Mouse (Mus musculus) MEL (cell line): ENCODE data around the gene Tspan8. TPM values are rescaled to one million over a fixed set of nuclear protein-coding genes. Genes with fewer than 3 reads are reported as not detected.

Experiments
- DNase-seq: peaks from one replicate; pipeline ENCODE4 v3.0.0; 2011; ENCODE audit warnings: low read depth, low spot score
- H3K27ac ChIP-seq: 2 replicates; pipeline ENCODE4 v1.5.1; 2012; ENCODE audit warnings: low read depth, mild to moderate bottlenecking, control low read depth, low read length, moderate library complexity; ENCODE audit not compliant: control insufficient read depth
- H3K27me3 ChIP-seq, 2 experiments: fragments of 150-350 bp in 1 of 2; sonication (generic) in 1 of 2; 2 replicates each; pipeline ENCODE4 v1.6.1; 2012; ENCODE audit warnings: low read length in 2 of 2, mild to moderate bottlenecking in 2 of 2, improper control_type of control experiment in 1 of 2, moderate library complexity in 1 of 2; ENCODE audit not compliant: insufficient read depth in 2 of 2, control insufficient read depth in 1 of 2
- H3K36me3 ChIP-seq, 2 experiments: 2 replicates each; pipeline ENCODE4 v1.6.1; 2012 to 2014; ENCODE audit warnings: low read length in 2 of 2, improper control_type of control experiment in 1 of 2, inconsistent platforms in 1 of 2, mild to moderate bottlenecking in 1 of 2; ENCODE audit not compliant: insufficient read depth in 2 of 2, control insufficient read depth in 1 of 2
- H3K4me1 ChIP-seq, 2 experiments: fragments of 150-350 bp in 1 of 2; sonication (generic) in 1 of 2; 2 replicates each; pipeline ENCODE4 v1.6.1; 2012; ENCODE audit warnings: low read length in 2 of 2, improper control_type of control experiment in 1 of 2, mild to moderate bottlenecking in 1 of 2; ENCODE audit not compliant: insufficient read depth in 2 of 2, control insufficient read depth in 1 of 2
- H3K4me3 ChIP-seq, 2 experiments: fragments of 150-350 bp in 1 of 2; sonication (generic) in 1 of 2; 2 replicates each; pipeline ENCODE4 v1.5.1; 2012; ENCODE audit warnings: low read depth in 2 of 2, low read length in 2 of 2, mild to moderate bottlenecking in 2 of 2, moderate library complexity in 2 of 2, control low read depth in 1 of 2, improper control_type of control experiment in 1 of 2; ENCODE audit not compliant: control insufficient read depth in 1 of 2, insufficient read depth in 1 of 2
- H3K79me2 ChIP-seq: 2 replicates; pipeline ENCODE4 v1.6.1; 2012; ENCODE audit warnings: mild to moderate bottlenecking, low read length, moderate library complexity; ENCODE audit not compliant: control insufficient read depth, poor library complexity, insufficient read depth
- H3K9ac ChIP-seq: 2 replicates; pipeline ENCODE4 v1.6.1; 2012; ENCODE audit warnings: low read depth, mild to moderate bottlenecking, control low read depth, low read length, moderate library complexity; ENCODE audit not compliant: control insufficient read depth, poor library complexity, severe bottlenecking
- H3K9me3 ChIP-seq: fragments of 150-350 bp; sonication (generic); replicated peaks from 2 replicates; pipeline ENCODE4 v1.6.1; 2012; ENCODE audit warnings: mild to moderate bottlenecking, low read length, improper control_type of control experiment, moderate library complexity; ENCODE audit not compliant: insufficient read depth
- BHLHE40 ChIP-seq: IDR thresholded peaks from 2 replicates; pipeline ENCODE4 v1.6.1; 2012; ENCODE audit warnings: low read depth, mild to moderate bottlenecking, inconsistent platforms, low read length, improper control_type of control experiment, borderline replicate concordance
- CHD1 ChIP-seq: IDR thresholded peaks from 2 replicates; pipeline ENCODE4 v1.6.1; 2012; ENCODE audit warnings: low read depth, mild to moderate bottlenecking, inconsistent platforms, low read length, improper control_type of control experiment
- CTCF ChIP-seq, 3 experiments: IDR thresholded peaks in 2 of 3; conservative IDR thresholded peaks in 1 of 3; 2 replicates each; pipeline ENCODE4 v1.5.1; 2011 to 2012; ENCODE audit warnings: low read length in 3 of 3, low read depth in 2 of 3, mild to moderate bottlenecking in 2 of 3, improper control_type of control experiment in 1 of 3, inconsistent platforms in 1 of 3, mixed read lengths in 1 of 3, moderate library complexity in 1 of 3; ENCODE audit not compliant: control insufficient read depth in 1 of 3, insufficient read depth in 1 of 3, poor library complexity in 1 of 3, severe bottlenecking in 1 of 3
- EP300 ChIP-seq, 2 experiments: IDR thresholded peaks; 2 replicates each; pipeline ENCODE4 v1.6.1; 2011; ENCODE audit warnings: improper control_type of control experiment in 2 of 2, low read length in 2 of 2, low read depth in 1 of 2, mild to moderate bottlenecking in 1 of 2
- ETS1 ChIP-seq: IDR thresholded peaks from 2 replicates; pipeline ENCODE4 v1.6.1; 2012; ENCODE audit warnings: low read depth, mild to moderate bottlenecking, inconsistent platforms, low read length, improper control_type of control experiment, moderate library complexity
- GABPA ChIP-seq: IDR thresholded peaks from 2 replicates; pipeline ENCODE4 v1.6.1; 2012; ENCODE audit warnings: low read depth, mild to moderate bottlenecking, inconsistent platforms, low read length, improper control_type of control experiment, moderate library complexity
- KAT2A ChIP-seq: conservative IDR thresholded peaks from 2 replicates; pipeline ENCODE4 v1.6.1; 2012; ENCODE audit warnings: low read depth, low read length, improper control_type of control experiment, inconsistent platforms
- MAFK ChIP-seq: IDR thresholded peaks from 2 replicates; pipeline ENCODE4 v1.6.1; 2011; ENCODE audit warnings: low read depth, mild to moderate bottlenecking, low read length, improper control_type of control experiment, borderline replicate concordance
- MAX ChIP-seq: IDR thresholded peaks from 2 replicates; pipeline ENCODE4 v1.6.1; 2011; ENCODE audit warnings: low read length, improper control_type of control experiment
- MEF2A ChIP-seq: IDR thresholded peaks from 2 replicates; pipeline ENCODE4 v1.6.1; 2014; ENCODE audit warnings: low read depth, mild to moderate bottlenecking, inconsistent platforms, low read length, improper control_type of control experiment; ENCODE audit not compliant: poor library complexity, insufficient replicate concordance, severe bottlenecking; ENCODE audit errors: extremely low read depth
- MXI1 ChIP-seq: IDR thresholded peaks from 2 replicates; pipeline ENCODE4 v1.6.1; 2011; ENCODE audit warnings: mild to moderate bottlenecking, low read depth, low read length, improper control_type of control experiment
- MYB ChIP-seq: IDR thresholded peaks from 2 replicates; pipeline ENCODE4 v1.6.1; 2011; ENCODE audit warnings: mild to moderate bottlenecking, low read depth, low read length, improper control_type of control experiment
- NRF1 ChIP-seq: IDR thresholded peaks from 2 replicates; pipeline ENCODE4 v1.6.1; 2014; ENCODE audit warnings: low read depth, mild to moderate bottlenecking, inconsistent platforms, low read length, improper control_type of control experiment, moderate library complexity; ENCODE audit not compliant: poor library complexity, insufficient read depth, severe bottlenecking
- POLR2AphosphoS2 ChIP-seq: IDR thresholded peaks from 2 replicates; pipeline ENCODE4 v1.6.1; 2011; ENCODE audit warnings: low read length, improper control_type of control experiment
- RCOR1 ChIP-seq: IDR thresholded peaks from 2 replicates; pipeline ENCODE4 v1.6.1; 2012; ENCODE audit warnings: low read depth, mild to moderate bottlenecking, inconsistent platforms, low read length, improper control_type of control experiment
- SIN3A ChIP-seq: IDR thresholded peaks from 2 replicates; pipeline ENCODE4 v1.6.1; 2012; ENCODE audit warnings: low read length, improper control_type of control experiment, inconsistent platforms
- SMC3 ChIP-seq: IDR thresholded peaks from 2 replicates; pipeline ENCODE4 v1.6.1; 2011; ENCODE audit warnings: low read depth, low read length, improper control_type of control experiment
- TAL1 ChIP-seq: IDR thresholded peaks from 2 replicates; pipeline ENCODE4 v1.6.1; 2012; ENCODE audit warnings: mild to moderate bottlenecking, inconsistent platforms, low read length, moderate library complexity, mixed read lengths
- TCF12 ChIP-seq: IDR thresholded peaks from 2 replicates; pipeline ENCODE4 v1.6.1; 2014; ENCODE audit warnings: low read depth, mild to moderate bottlenecking, inconsistent platforms, low read length, improper control_type of control experiment, moderate library complexity
- UBTF ChIP-seq: IDR thresholded peaks from 2 replicates; pipeline ENCODE4 v1.6.1; 2012; ENCODE audit warnings: low read depth, mild to moderate bottlenecking, inconsistent platforms, low read length, improper control_type of control experiment, moderate library complexity, borderline replicate concordance; ENCODE audit not compliant: insufficient read depth
- ZC3H11A ChIP-seq: IDR thresholded peaks from 2 replicates; pipeline ENCODE4 v1.6.1; 2012; ENCODE audit warnings: low read depth, mild to moderate bottlenecking, inconsistent platforms, low read length, improper control_type of control experiment
- ZKSCAN1 ChIP-seq: IDR thresholded peaks from 2 replicates; pipeline ENCODE4 v1.6.1; 2012; ENCODE audit warnings: low read depth, mild to moderate bottlenecking, inconsistent platforms, low read length, improper control_type of control experiment, moderate library complexity
- ZMIZ1 ChIP-seq: IDR thresholded peaks from 2 replicates; pipeline ENCODE4 v1.6.1; 2012; ENCODE audit warnings: low read depth, mild to moderate bottlenecking, inconsistent platforms, low read length, improper control_type of control experiment, moderate library complexity
- ZNF384 ChIP-seq: IDR thresholded peaks from 2 replicates; pipeline ENCODE4 v1.6.1; 2012; ENCODE audit warnings: low read depth, mild to moderate bottlenecking, inconsistent platforms, low read length, improper control_type of control experiment
- polyA plus RNA-seq, 2 experiments: library from polyadenylated mRNA; stranded (reverse) in 1 of 2; unstranded in 1 of 2; fragments of >175 nt in 1 of 2; fragments of >200 nt in 1 of 2; gene quantifications; 2 replicates each; pipeline versions ENCODE4 v1.2.1 to v1.2.4; 2012; ENCODE audit warnings: low replicate concordance in 2 of 2, low read depth in 1 of 2; ENCODE audit not compliant: insufficient read length in 2 of 2, insufficient read depth in 1 of 2, missing spikeins in 1 of 2
- total RNA-seq: library from RNA; depleted of rRNA; stranded (reverse); fragments of 300-350 nt; gene quantifications from 2 replicates; pipeline ENCODE4 v1.2.3, GENCODE M21; 2012

Tspan8 gene
- total and polyA plus RNA-seq, 3 experiments, result 6.4 to 16.9 TPM; not detected in 1

- TF ChIP-seq RCOR1 (no peak), UBTF (no peak), MAX (no peak), MXI1 (no peak), SIN3A (no peak), POLR2AphosphoS2 (no peak), EP300 (IDR thresholded peaks at IDR 0.05; ENCODE audit: low read depth in 1 of 2, low read length in 2 of 2) (no peak), ZC3H11A (no peak), MAFK (no peak), SMC3 (no peak), TAL1 (no peak), CHD1 (no peak), KAT2A (no peak), ZKSCAN1 (no peak), ZNF384 (no peak), ETS1 (no peak)
- Histone ChIP-seq H3K79me2 (no peaks in the 10 kb centered on the region), H3K27ac (no peak overlapping the region), H3K9me3 (no peaks in the 10 kb centered on the region), H3K4me3 (no peak overlapping the region), H3K9ac (no peak overlapping the region), H3K36me3 (0 out of 4 replicates have a peak, but pooled peaks cover 0 to 2% of the 10 kb centered on the region in 2 experiments), H3K4me1 (no peaks in the 10 kb centered on the region), H3K27me3 (no peaks in the 10 kb centered on the region)
- DNase-seq, result no peak
These were observed 40.4 kb upstream of the Tspan8 start for GRCm38 (mm10) chr10:115775945-115776905.

GRCm38 (mm10) chr10:115777366-115777765 is 39.3 kb upstream of the Tspan8 start:
- no peaks in the 10 kb centered on the region for H3K27me3 ChIP-seq
- H3K36me3 ChIP-seq, result 0 out of 4 replicates have a peak, but pooled peaks cover 0 to 2% of the 10 kb centered on the region in 2 experiments
- no peak overlapping the region for H3K9ac ChIP-seq
- DNase-seq, result no peak
- no peak overlapping the region for H3K4me3 ChIP-seq
- no peaks in the 10 kb centered on the region for H3K79me2 ChIP-seq
- no peaks in the 10 kb centered on the region for H3K4me1 ChIP-seq
- no peaks in the 10 kb centered on the region for H3K9me3 ChIP-seq
- no peak for TF ChIP-seq TCF12
- no peak for TF ChIP-seq SIN3A
- TF ChIP-seq ZNF384, result no peak
- TF ChIP-seq MXI1, result no peak
- TF ChIP-seq RCOR1, result no peak
- no peak for TF ChIP-seq CTCF (IDR thresholded peaks at IDR 0.05 in 2 of 3, conservative IDR thresholded peaks at IDR 0.05 in 1 of 3; ENCODE audit: control insufficient read depth in 1 of 3, insufficient read depth in 1 of 3, low read depth in 2 of 3, low read length in 3 of 3, poor library complexity in 1 of 3, severe bottlenecking in 1 of 3)
- TF ChIP-seq ETS1, result no peak
- TF ChIP-seq KAT2A, result no peak
- no peak for TF ChIP-seq MYB
- no peak for TF ChIP-seq BHLHE40
- TF ChIP-seq MAFK, result no peak
- TF ChIP-seq ZMIZ1, result no peak
- TF ChIP-seq GABPA, result no peak
- TF ChIP-seq EP300 (IDR thresholded peaks at IDR 0.05; ENCODE audit: low read depth in 1 of 2, low read length in 2 of 2), result no peak
- no peak for TF ChIP-seq MEF2A
- no peak for TF ChIP-seq SMC3
- no peak for TF ChIP-seq NRF1
- TF ChIP-seq, all 39 proteins: peak for 0
- H3K27ac ChIP-seq, result no peak overlapping the region
